Mouse (Mus musculus) heart, adult 2 months (tissue): ENCODE results near the gene Cyp2t4.

ENCODE experiments used
- CTCF ChIP-seq: fragments of 200-600 bp; IDR thresholded peaks from 2 replicates; pipeline ENCODE4 v1.8.1; 2022; ENCODE audit warnings: antibody characterized with exemption, mild to moderate bottlenecking, moderate library complexity
- POLR2A ChIP-seq: fragments of 200-500 bp; IDR thresholded peaks from 2 replicates; pipeline ENCODE4 v1.6.1; 2011; ENCODE audit warnings: mild to moderate bottlenecking, low read depth, low read length, control low read depth; ENCODE audit not compliant: insufficient read depth

DNA sequence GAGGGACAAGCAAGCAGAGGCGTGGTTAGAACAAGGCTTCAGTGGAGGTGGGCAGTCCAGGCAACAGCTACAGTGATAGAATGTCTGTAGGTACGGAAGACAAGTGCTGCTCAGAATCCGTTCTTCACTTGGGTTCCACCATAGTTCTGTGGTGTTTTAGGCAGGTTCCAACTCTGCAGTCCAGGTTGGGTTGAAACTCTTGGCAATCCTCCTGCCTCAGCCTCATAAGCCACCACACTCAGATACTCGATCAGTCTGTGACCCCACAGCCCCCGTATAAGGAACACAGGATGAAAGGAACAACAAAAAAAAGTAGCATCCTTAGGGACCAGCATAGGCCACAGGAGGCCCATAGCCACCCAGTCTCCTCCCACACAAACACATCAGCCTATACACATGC is 38.9 kb downstream of the Cyp2t4 start:
- TF ChIP-seq CTCF (no peak), POLR2A (no peak)
